Mouse (Mus musculus): ENCODE data around the gene Trmo.

DNA sequence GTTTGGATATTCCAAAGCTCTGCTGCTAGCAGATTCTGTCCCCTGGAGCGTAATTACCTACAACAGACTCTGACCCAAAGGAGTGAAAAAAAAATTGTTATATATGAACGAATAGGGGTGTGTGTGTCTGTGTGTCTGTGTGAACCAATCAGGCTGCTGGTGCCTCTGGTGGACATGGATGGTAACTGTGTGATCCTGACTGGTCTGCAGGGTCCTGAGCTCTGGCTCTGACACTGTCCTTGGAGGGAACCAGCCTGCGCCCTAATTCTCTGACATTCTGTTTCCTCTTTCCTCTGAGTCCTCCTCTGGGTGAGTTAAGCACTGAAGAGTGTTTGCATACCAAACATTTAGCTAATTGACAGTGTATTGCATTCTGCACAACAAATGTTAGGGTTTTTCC lies 28.3 kb upstream of the Trmo start:
- TF ChIP-seq CTCF (IDR thresholded peaks at IDR 0.05; ENCODE audit: low read depth) (peak; percentile 84), EP300 (IDR thresholded peaks at IDR 0.05; ENCODE audit: low read depth) (no peak)
